Mouse (Mus musculus) embryonic facial prominence, embryonic 13.5 days (tissue): Measurements from ENCODE around the gene Parp16. TPM values are rescaled to one million over a fixed set of nuclear protein-coding genes. Genes with fewer than 3 reads are reported as not detected.

ENCODE experiments used
- ATAC-seq: fragments of 200-750 bp; cut with Nextera tagmentation; 2 replicates; pipeline ENCODE4 v1.8.0; 2017; ENCODE audit warnings: low read depth; ENCODE audit not compliant: insufficient number of reproducible peaks, insufficient read depth, low FRiP score, low TSS enrichment
- H3K27ac ChIP-seq: fragments of 300-500 bp; sonication (generic); 2 replicates; pipeline ENCODE4 v1.5.1; 2015; ENCODE audit warnings: moderate library complexity, mild to moderate bottlenecking, inconsistent platforms
- H3K27me3 ChIP-seq: fragments of 300-500 bp; sonication (generic); 2 replicates; pipeline ENCODE4 v1.6.1; 2015; ENCODE audit warnings: mild to moderate bottlenecking, inconsistent platforms
- H3K36me3 ChIP-seq: fragments of 300-500 bp; sonication (generic); 2 replicates; pipeline ENCODE4 v1.6.1; 2015; ENCODE audit warnings: mild to moderate bottlenecking, inconsistent platforms
- H3K4me1 ChIP-seq: fragments of 300-500 bp; sonication (generic); 2 replicates; pipeline ENCODE4 v1.6.1; 2015; ENCODE audit warnings: inconsistent platforms
- H3K4me2 ChIP-seq: fragments of 300-500 bp; sonication (generic); 2 replicates; pipeline ENCODE4 v1.6.1; 2015; ENCODE audit warnings: moderate library complexity, mild to moderate bottlenecking, inconsistent platforms
- H3K4me3 ChIP-seq: fragments of 300-500 bp; sonication (generic); 2 replicates; pipeline ENCODE4 v1.5.1; 2015; ENCODE audit warnings: mild to moderate bottlenecking, inconsistent platforms
- H3K9ac ChIP-seq: fragments of 300-500 bp; sonication (generic); 2 replicates; pipeline ENCODE4 v1.6.1; 2015; ENCODE audit warnings: mild to moderate bottlenecking, inconsistent platforms
- H3K9me3 ChIP-seq: fragments of 300-500 bp; sonication (generic); 2 replicates; pipeline ENCODE4 v1.6.1; 2016; ENCODE audit warnings: inconsistent platforms
- WGBS: fragments of 180-500 bp; shearing (Covaris S2); methylation state at CpG from one replicate; pipeline ENCODE4 v1.1.7; 2015; ENCODE audit warnings: mixed read lengths; 5-methylcytosine and 5-hydroxymethylcytosine counted together
- polyA plus RNA-seq: library from polyadenylated mRNA; unstranded; fragments of >200 nt; fragmentation: Nextera tagmentation; extraction: Ambion mirVana; gene quantifications from 2 replicates; pipeline ENCODE4 v1.2.1, GENCODE M21; 2015

The Parp16 gene
- polyA plus RNA-seq, 1 experiment from 2014 or later: 7.1 TPM

GRCm38 (mm10) chr9:65179817-65180624, 15.1 kb upstream of the Parp16 start:
- H3K4me1 ChIP-seq: peaks cover 49% of the 10 kb centered on the region
- H3K27ac ChIP-seq: no peak overlapping the region
- no peaks in the 10 kb centered on the region for H3K27me3 ChIP-seq
- ATAC-seq: no peak
- H3K4me3 ChIP-seq: no peak overlapping the region
- 37% methylated on average over 17 of the region's 17 CpGs for WGBS
- peaks cover 23% of the 10 kb centered on the region for H3K36me3 ChIP-seq
- H3K9ac ChIP-seq: 0 out of 2 replicates have a peak overlapping the region, but pooled peaks have one; percentile 11
- H3K9me3 ChIP-seq: no peaks in the 10 kb centered on the region
- H3K4me2 ChIP-seq: no peak overlapping the region

GRCm38 (mm10) chr9:65188599-65188998, 6.6 kb upstream of the Parp16 start:
- H3K4me3 ChIP-seq: no peak overlapping the region
- 6% methylated on average over 3 of the region's 3 CpGs for WGBS
- peaks cover 6% of the 10 kb centered on the region; the same call in 1 of the 2 replicates for H3K36me3 ChIP-seq
- H3K27ac ChIP-seq: no peak overlapping the region
- no peak for ATAC-seq
- no peaks in the 10 kb centered on the region for H3K27me3 ChIP-seq
- H3K4me2 ChIP-seq: no peak overlapping the region
- peaks cover 8% of the 10 kb centered on the region; the same call in 1 of the 2 replicates for H3K4me1 ChIP-seq
- no peaks in the 10 kb centered on the region for H3K9me3 ChIP-seq
- no peak overlapping the region for H3K9ac ChIP-seq

GRCm38 (mm10) chr9:65190306-65190705, 4.8 kb upstream of the Parp16 start:
- no peaks in the 10 kb centered on the region for H3K27me3 ChIP-seq
- WGBS: 45% methylated on average over 7 of the region's 7 CpGs
- H3K9ac ChIP-seq: no peak overlapping the region

DNA sequence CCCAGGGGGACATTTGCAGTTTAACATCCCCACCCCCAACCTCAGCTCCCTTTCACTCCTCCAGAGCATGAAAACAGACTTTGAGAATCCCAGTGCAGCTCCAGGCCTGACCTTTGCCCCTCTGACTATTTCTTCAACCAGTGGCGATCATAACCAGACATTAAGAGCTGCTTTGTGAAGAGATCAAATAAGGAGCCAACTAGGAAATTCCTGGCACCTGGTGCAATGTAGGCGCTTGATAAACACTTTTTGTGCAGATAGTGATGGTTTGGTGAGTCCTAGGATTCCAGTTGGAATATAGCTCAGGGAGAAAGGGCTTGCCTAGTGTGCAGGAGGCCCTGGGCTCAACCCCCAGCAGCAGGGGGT, 3.8 kb upstream of the Parp16 start:
- Histone ChIP-seq H3K9me3 (no peaks in the 10 kb centered on the region), H3K27me3 (no peaks in the 10 kb centered on the region), H3K36me3 (no peaks in the 10 kb centered on the region), H3K27ac (no peak overlapping the region), H3K4me3 (no peak overlapping the region), H3K4me1 (peaks cover 26% of the 10 kb centered on the region), H3K9ac (no peak overlapping the region), H3K4me2 (no peak overlapping the region)
- no peak for ATAC-seq
- WGBS: 31% methylated on average over 2 of the region's 2 CpGs

More at GRCm38 (mm10) chr9:65190306-65190705, 4.8 kb upstream of the Parp16 start:
- H3K4me2 ChIP-seq: no peak overlapping the region
- H3K9me3 ChIP-seq: no peaks in the 10 kb centered on the region
- no peak overlapping the region for H3K27ac ChIP-seq
- no peak overlapping the region for H3K4me3 ChIP-seq
- no peak for ATAC-seq
- peaks cover 17% of the 10 kb centered on the region for H3K4me1 ChIP-seq
- no peaks in the 10 kb centered on the region for H3K36me3 ChIP-seq

GRCm38 (mm10) chr9:65191755-65192469, 3.2 kb upstream of the Parp16 start:
- H3K9me3 ChIP-seq: no peaks in the 10 kb centered on the region
- H3K4me2 ChIP-seq: no peak overlapping the region
- H3K4me1 ChIP-seq: peaks cover 26% of the 10 kb centered on the region
- H3K27ac ChIP-seq: no peak overlapping the region
- no peak overlapping the region for H3K4me3 ChIP-seq
- ATAC-seq: no peak
- H3K9ac ChIP-seq: no peak overlapping the region
- no peaks in the 10 kb centered on the region for H3K36me3 ChIP-seq
- WGBS: 25% methylated on average over 8 of the region's 8 CpGs
- H3K27me3 ChIP-seq: no peaks in the 10 kb centered on the region

DNA sequence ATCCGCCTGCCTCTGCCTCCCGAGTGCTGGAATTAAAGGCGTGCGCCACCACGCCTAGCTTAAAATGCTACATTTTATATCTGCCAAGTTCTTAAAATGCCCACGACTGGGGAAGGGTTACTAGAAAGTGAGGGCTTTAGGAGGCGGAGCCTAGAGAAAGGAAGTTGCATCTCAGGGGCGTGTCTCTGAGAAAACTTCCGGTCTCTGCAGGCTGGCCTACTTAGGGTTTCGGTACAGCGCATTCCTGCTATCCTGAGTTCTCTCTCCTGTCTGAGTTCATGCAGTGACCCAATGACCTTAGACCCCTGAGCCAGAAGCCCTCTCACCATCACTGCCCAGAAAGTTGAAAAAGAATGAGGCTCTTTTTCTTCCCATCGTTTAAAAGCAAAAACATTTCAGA, 1.9 kb upstream of the Parp16 start:
- 61% methylated on average over 12 of the region's 12 CpGs for WGBS
- Histone ChIP-seq H3K4me1 (peaks cover 30% of the 10 kb centered on the region), H3K27me3 (no peaks in the 10 kb centered on the region), H3K9ac (no peak overlapping the region), H3K9me3 (no peaks in the 10 kb centered on the region), H3K4me2 (no peak overlapping the region), H3K27ac (no peak overlapping the region), H3K4me3 (no peak overlapping the region), H3K36me3 (no peaks in the 10 kb centered on the region)
- ATAC-seq: no peak

DNA sequence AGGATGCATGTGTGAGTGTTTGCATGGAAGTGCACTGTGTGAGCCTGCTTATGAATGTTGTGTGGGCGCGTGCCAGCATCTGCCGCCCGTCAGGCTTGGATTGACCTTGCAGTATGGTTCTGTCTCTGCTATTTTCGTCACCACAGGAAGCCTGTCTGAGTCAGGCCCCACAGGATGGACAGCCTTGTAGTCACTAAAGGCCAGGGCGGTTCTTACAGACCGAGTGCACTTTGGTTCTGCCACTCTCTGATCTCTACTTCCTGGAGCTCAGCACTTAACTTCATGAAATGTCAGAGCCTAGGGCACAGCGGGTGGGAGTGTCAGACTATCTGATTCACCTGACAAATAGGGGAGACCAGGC, 448 bp downstream of the Parp16 start:
- H3K4me3 ChIP-seq: peak overlapping the region; percentile 9
- H3K4me1 ChIP-seq: peaks cover 34% of the 10 kb centered on the region
- no peaks in the 10 kb centered on the region for H3K36me3 ChIP-seq
- peak overlapping the region; percentile 59 for H3K9ac ChIP-seq
- peak overlapping the region; percentile 95 for H3K27ac ChIP-seq
- no peaks in the 10 kb centered on the region for H3K9me3 ChIP-seq
- no peak for ATAC-seq
- H3K4me2 ChIP-seq: peak overlapping the region; percentile 45; the same call in 1 of the 2 replicates
- H3K27me3 ChIP-seq: no peaks in the 10 kb centered on the region
- WGBS: 32% methylated on average over 8 of the region's 8 CpGs

- Histone ChIP-seq H3K27me3 (no peaks in the 10 kb centered on the region), H3K27ac (peak overlapping the region; percentile 95), H3K4me1 (peaks cover 34% of the 10 kb centered on the region), H3K36me3 (no peaks in the 10 kb centered on the region), H3K9ac (peak overlapping the region; percentile 59), H3K4me2 (peak overlapping the region; percentile 45), H3K9me3 (no peaks in the 10 kb centered on the region), H3K4me3 (peak overlapping the region; percentile 26)
- peak; percentile 85 for ATAC-seq
- under 1% methylated on average over 9 of the region's 9 CpGs for WGBS
Measured at GRCm38 (mm10) chr9:65195982-65196737, 1.0 kb downstream of the Parp16 start.

DNA sequence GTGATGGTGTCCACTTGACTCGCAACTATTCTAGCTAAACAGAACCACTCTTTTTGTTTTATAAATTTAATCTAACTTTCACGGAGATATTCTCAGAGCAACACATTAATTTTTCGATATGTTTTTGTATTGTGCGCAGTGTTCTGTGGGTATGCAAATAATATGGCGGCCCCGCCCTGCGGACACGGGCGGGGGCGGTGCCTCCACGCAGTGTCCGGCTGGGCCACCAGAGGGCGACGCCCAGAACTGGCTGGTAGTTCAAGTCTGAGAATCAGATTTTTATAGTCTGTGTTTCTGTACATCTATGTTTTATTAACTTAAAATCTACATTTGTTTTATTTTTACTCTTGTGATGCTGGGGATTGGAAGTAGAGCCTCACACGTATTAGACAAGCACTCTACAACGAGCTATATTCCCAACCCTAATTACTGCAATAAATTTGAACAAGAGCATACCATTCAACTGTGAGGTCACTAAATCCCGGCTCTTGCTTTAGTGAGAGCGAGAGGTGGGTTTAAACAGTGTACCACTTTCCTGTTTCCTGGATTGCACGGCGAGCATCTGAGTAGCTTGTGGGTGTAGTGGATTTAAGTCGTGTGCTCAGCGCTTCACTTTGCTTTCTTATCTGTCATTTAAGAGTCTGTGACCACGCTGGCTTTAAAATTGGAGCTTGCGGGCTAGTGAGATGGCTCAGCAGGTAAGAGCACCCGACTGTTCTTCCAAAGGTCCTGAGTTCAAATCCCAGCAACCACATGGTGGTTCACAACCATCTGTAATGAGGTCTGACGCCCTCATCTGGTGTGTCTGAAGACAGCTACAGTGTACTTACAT, 1.8 kb downstream of the Parp16 start:
- peak overlapping the region; percentile 45 for H3K4me2 ChIP-seq
- H3K4me3 ChIP-seq: peak overlapping the region; percentile 26
- peak overlapping the region; percentile 95 for H3K27ac ChIP-seq
- peaks cover 28% of the 10 kb centered on the region for H3K4me1 ChIP-seq
- H3K27me3 ChIP-seq: no peaks in the 10 kb centered on the region
- no peaks in the 10 kb centered on the region for H3K36me3 ChIP-seq
- H3K9me3 ChIP-seq: no peaks in the 10 kb centered on the region
- peak; percentile 78 for ATAC-seq
- H3K9ac ChIP-seq: peak overlapping the region; percentile 49; the same call in 1 of the 2 replicates
- WGBS: 18% methylated on average over 26 of the region's 26 CpGs

DNA sequence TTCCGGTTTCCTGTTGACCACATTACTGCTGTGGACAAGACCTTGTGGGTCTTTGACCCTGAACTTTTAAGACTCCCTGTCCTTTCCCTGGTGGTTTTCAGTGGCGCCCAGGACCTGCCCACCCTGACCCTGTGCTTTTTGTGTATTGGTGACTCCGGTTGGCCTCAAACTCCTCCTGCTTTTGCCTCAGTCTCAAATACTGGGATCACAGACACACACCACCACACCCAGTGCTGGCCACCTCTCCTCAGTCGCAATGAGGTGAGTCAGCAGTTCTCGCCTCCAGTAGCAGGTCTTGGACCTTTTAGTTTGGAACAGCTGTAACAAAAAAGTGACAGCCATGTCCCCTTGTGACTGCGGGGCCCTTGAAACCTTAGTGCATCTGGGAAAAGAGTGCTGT, 2.7 kb downstream of the Parp16 start:
- 89% methylated on average over 6 of the region's 6 CpGs for WGBS
- Histone ChIP-seq H3K4me1 (peaks cover 28% of the 10 kb centered on the region), H3K9me3 (no peaks in the 10 kb centered on the region), H3K9ac (no peak overlapping the region), H3K27me3 (no peaks in the 10 kb centered on the region), H3K4me3 (no peak overlapping the region), H3K27ac (no peak overlapping the region), H3K4me2 (no peak overlapping the region), H3K36me3 (no peaks in the 10 kb centered on the region)
- ATAC-seq: no peak

DNA sequence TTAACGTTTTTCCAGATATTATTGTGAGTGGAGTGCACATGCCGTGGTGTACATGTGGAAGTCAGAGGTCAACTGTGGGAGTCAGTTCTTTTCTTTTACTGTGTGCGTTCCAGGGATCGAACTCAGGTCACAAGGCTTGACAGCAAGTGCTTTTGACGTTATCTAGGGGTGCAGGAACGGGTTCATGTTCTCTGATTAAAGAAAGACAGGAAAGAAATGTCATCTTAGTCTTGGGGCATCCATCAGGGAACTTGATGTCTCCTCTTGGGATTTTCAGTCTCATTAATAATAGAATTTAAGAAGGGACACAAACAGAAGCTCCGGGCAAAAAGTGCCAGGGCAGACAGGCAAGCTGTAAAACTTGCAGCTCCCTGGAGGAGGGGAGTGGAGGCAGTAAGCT, 4.6 kb downstream of the Parp16 start:
- Histone ChIP-seq H3K4me3 (no peak overlapping the region), H3K4me1 (peaks cover 23% of the 10 kb centered on the region), H3K36me3 (no peaks in the 10 kb centered on the region), H3K27me3 (no peaks in the 10 kb centered on the region), H3K9ac (no peak overlapping the region), H3K27ac (0 out of 2 replicates have a peak overlapping the region, but pooled peaks have one; percentile 1), H3K9me3 (no peaks in the 10 kb centered on the region), H3K4me2 (no peak overlapping the region)
- WGBS: 54% methylated on average over 7 of the region's 7 CpGs
- no peak for ATAC-seq
